Mouse (Mus musculus): ENCODE measurements around the gene Ssbp2.

DNA sequence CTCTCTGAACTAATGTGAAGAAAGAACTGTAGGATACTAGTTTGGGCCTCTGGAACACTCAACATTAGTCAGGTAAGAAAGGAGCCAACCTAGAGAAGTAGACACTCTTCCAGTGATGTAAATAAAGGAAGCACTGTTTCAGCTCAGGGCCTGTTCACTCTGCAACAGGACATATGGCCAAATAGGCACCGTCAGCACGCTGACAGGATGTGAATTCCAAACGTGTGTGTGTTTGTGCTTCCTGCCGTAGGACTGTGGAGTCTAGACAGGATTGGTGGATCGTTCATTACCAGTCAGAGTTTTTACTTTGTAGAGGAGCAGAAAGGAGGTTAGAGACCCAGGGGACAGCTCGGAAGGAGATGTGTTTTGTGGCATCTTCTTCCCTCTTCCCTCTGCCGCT lies 174.0 kb downstream of the Ssbp2 start:
- no peak for TF ChIP-seq CTCF (IDR thresholded peaks at IDR 0.05; ENCODE audit: extremely low read depth, insufficient read depth, low read length)
- TF ChIP-seq POLR2A (IDR thresholded peaks at IDR 0.05; ENCODE audit: extremely low read depth, insufficient read depth, low read length) = no peak

All from cortical plate, adult 2 months (tissue).